Mouse (Mus musculus) T-helper 1 cell (primary cell): ENCODE measurements at regions not wholly inside any gene's neighbourhood (a gene's known extent, or its start where the extent isn't known, plus 50 kb on each side); places are given as distances from the start of the nearest gene placed in this dataset.
"Not testable (repeated sequence)": the region's sequence is repeated elsewhere in the genome, so short reads cannot be mapped to it uniquely, and the experiment has no call there.

Experiments
- in situ Hi-C: fragments of 300-600 bp; cut with MboI, MseI; formaldehyde crosslinking; loops from one replicate; pipeline ENCODE4 v1.15.1; 2025; ENCODE audit warnings: high pct_unique_total_duplicates

DNA sequence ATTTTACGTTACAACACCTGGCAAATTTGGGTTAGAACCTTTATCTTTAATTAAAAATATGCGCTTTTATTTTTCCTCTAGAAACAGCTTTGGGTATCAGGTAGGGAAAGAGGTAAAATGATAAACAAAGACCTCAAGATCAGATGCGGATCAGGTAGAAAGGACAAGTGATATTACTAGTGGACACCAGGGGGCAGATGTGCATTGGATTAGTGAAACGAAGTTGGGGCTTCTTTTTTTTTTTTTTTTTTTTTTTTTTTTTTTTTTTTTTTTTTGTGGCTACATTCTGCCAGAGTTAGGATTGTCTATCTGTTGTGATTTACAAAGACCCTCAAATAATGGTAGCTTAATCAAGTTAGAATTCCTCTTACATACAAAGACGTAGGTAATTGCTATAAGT lies 153.8 kb downstream of the Cd109 start:
- in situ Hi-C loops: no loop called here

DNA sequence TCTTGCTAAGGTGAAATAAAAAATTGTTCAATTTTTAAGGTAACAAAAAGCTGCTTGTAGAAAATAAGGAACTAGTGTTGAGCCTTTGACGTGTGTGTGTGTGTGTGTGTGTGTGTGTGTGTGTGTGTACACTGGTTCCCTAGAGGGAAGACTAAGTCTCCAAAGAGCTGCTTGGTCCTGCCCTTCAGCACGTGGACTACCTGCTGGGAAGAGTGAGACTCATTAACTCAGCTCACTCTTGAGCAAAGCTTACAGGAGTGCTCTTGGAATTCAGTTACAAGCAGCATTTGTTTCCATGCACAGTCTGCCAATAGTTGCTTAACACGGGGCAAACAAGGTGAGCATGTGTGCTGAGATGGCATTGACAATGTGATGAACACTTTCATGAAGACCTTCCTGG lies 158.6 kb downstream of the Cd109 start:
- in situ Hi-C loops: loop anchor here (5.0 kb wide), 1 partner anchor 948 kb away; no protein-coding TSS in a partner anchor

DNA sequence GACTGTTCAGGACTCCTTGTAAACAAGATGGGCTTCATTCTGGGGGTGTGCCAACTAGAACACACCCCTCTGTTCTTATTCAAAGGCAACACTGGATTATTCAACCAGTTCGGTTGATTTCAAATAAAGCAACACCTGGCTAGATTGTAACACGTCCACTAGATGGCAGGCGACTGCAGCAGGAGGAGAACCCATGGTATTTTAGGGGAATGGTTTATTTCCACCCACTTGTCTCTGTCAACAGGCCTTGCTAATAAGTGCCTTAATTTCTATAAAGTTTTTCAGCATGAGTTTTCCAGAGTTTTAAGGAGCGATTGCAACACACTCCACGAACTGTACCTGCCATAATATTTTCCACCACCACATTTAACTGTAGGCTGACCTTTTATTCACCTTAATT lies 160.1 kb downstream of the Cd109 start:
- in situ Hi-C loops: no loop called here

DNA sequence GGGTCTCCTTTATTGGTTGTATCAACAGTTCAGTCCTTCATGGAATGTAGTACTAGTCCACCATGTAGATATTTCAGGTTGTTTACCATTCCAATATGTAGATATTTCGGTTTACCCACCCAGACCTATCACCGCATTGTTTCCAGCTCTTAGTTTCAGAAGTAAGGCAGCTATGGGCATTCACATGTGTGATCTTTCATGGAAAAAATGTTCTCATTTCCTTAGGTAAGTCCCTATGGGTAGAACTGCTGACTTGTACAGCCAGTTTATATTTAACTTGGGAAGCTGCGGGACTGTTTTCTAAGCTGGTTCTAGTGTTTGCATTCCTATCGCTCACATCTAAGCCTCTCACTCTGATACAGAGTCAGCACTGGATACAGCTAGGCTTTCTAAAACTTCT lies 165.2 kb downstream of the Cd109 start:
- in situ Hi-C loops: loop anchor here (5.0 kb wide), 1 partner anchor 587 kb away; no protein-coding TSS in a partner anchor

DNA sequence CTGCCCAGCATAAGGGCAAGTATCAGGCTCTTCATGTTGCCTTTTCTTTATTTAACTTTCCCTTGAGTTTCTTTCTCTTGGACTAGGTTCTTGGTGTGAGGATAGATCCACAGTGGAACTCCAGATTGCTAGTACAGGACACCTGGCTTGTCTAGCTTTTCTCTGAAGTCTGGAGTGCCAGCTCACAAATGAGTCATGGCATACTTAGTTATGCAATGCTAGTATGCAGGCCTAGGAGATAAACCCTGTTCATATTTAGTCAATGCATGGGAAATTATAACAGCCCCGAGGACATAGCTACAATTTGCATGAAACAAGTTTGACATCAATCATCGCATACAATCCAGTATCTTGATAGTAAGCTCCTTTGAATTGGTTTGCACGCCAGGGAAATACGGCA lies 167.0 kb downstream of the Cd109 start:
- in situ Hi-C loops: loop anchor here (5.0 kb wide), 1 partner anchor 585 kb away; no protein-coding TSS in a partner anchor

DNA sequence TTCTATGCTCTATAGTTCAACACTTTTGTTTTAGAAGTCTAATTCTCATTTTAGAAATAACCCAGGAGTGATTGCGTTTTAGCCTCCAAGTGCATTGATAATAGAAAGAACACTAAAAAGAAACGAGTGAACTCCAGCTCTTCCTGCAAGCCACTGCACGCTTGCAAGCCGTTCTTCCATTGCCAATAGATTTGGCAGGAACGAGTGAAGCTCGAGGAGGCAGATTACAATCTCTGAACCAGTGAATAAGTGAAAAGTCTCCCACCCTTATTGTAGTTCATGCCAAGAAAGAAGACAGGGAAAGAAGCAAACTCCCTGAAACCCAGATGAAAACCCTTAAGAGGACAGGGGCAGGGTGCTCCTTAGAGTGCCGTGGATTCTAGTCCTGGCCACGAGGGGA lies 167.5 kb downstream of the Cd109 start:
- in situ Hi-C loops: loop anchor here (5.0 kb wide), 1 partner anchor 584 kb away; no protein-coding TSS in a partner anchor

DNA sequence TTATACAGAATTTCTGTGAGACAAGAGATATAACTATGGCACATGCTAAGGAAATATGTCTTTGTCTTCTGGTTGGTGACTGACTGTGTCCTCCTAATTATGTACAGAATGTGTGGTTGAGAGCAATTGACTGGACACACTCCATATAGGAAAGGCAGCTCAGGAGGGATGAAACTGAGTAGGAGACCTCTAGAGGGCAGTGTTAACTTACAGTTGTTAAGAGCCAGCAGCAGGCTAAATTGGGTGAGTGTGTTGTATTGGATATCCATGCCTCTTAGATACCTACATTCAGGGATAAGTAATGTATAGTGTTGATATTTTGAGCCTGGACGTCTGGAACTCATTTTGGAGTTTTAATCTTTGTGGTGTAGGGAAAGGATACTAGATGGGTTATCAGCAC lies 172.5 kb downstream of the Cd109 start:
- in situ Hi-C loops: no loop called here

DNA sequence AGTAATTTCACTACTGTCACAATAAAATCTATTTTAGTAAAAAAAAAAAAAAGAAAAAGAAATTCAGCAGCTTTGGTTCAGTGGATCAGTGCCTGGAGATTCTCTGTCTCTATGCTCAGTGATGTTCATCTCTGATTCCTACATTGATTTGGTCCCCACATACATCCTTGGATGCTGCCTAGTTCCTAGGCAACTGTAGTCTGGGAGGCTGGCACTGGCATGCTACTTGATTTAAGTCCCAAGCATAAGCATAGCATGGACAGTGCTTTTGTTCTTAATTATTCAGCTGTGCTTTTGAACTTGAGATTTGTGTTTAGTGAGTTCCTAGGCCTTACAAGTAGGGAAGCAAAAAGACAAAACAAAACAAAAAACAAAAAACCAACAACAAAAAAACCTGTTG lies 174.4 kb downstream of the Cd109 start:
- in situ Hi-C loops: no loop called here

DNA sequence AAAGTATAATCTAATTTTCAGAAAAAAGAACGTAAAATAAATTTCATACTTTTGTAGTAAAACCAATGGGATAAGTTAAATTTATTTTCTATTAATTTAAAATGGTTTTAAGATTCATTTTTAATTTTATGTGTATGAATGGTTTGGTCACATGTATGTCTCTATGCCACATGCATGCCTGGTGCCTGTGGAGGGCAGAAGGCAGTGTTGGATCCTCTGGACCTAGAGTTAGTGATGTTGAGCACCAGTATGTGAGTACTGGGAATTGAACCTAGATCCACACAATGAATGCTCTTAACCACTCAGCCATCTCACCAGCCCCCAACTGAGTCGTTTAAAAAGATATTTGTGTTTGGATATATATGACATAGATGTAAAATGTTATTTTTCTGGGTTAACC lies 174.8 kb downstream of the Cd109 start:
- in situ Hi-C loops: no loop called here

DNA sequence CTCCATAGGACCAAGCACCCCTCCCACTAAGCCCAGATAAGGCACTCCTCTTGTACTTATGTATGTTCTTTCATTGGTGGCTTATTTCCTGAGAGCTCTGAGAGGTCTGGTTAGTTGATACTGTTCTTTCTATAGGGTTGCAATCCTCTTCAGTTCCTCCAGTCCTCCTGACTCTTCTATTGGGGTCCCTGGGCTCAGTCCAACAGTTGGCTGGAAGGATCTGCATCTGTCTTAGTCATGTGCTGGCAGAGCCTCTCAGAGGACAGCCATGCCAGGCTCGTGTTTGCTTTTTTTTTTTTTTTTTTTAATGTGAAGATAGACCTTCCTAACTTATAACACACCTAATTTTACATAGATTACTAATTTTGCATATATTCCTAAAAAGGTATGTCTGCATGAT lies 180.5 kb downstream of the Cd109 start:
- in situ Hi-C loops: no loop called here

DNA sequence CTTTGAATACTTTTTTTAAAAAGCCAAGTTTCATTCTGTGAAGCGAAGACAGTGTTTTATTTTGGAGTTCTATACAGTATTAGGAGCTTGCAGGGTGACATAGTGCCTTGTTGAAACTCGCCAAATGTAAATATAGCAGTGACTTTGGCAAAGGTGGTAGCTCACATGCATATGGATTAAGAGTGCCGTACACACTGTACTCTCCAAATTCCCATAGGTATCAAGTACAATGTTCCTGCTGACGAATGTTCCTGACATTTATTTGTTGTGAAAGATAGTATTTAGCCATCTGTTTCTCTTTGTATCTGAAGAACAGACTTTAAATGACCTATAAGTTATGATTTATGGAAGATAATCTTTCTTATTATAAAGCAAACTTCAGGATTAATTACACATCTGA lies 201.9 kb downstream of the Cd109 start:
- in situ Hi-C loops: no loop called here

DNA sequence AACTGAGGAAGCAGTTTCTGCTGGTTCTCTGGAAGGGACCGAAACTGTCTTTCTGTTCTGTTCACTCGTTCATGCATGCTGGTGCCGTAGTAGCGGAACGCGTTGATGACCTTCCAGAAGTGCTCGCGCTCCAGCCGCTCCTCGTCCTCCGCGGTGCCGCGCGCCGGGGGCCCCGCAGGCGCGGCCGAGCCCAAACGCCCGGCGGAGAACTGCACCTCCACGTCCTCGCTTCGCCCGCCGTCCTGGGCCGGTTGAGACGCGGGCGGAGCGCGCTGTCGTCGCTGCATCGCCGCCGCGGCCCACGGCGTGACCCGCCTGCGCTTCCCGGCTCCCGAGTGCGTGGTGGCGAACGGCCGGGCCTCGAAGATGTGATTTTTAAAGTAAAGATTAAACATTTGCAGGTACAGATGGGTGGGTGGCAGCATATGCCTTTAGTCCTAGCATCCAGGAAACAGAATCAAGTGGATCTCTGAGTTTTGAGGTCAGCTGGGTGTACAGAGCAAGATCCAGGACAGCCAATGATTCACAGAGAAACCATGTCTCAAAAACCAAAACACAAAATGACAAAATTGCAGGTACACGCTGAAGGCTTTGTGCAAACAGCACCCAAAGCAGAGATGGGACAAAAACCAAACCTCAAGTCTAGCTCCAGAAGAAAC lies 206.3 kb downstream of the Cd109 start:
- in situ Hi-C loops: not testable (repeated sequence)

DNA sequence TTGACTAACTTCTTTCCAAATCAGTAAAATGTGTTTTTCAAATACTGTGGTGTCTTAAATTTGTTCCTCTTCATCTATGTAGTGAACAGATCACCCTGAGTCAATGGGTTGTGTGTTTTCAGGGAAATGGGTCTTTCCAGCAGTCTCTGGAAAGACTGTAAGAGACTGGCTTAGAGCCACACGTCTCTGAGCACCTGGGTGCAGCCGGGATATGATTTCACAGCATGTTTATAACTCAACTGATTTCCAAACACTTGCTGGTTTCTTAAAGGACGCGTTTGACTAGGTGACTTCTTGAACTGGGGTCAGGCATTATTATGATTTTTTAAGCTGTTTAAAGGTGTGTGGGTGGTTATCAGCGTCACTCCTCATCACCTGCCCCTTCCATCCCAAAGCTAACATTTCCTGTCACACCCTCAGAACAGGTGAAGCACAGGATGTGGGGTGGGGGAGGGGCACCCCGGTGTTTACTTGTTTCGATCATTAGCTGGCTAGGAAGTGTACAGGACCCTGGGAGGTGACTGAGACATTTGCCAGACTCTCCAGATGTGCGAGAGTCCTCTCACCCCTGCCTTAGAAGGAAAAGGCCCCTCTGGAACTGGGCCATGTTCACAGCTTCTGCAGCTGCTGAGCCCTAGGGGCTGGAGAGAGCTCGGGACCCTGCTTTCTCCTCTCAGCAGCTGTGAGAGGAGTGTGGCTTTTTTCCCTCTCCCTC lies 229.8 kb downstream of the Cd109 start:
- in situ Hi-C loops: loop anchor here (25.0 kb wide), 1 partner anchor 1917 kb away; no protein-coding TSS in a partner anchor

DNA sequence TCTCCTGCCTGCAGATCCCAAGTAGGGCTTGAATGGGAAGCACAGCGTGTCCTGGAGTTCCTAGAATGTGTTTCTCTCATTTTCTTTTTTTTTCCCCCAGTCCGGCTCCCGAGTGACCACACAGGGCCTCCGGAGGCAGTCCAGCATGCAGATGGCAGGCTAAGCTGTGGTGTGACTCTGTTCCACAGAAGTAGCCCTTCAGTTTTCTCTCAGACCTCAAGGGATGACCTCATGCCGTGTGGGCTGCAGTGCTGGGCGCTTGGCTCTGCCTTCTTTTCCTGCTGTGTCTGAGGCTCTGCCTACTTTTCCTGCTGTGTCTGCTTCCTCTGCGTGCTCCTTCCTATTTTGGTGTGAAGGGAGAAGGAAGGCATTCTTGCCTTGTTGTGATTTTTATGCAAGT lies 230.8 kb downstream of the Cd109 start:
- in situ Hi-C loops: loop anchor here (25.0 kb wide), 1 partner anchor 1916 kb away; no protein-coding TSS in a partner anchor

DNA sequence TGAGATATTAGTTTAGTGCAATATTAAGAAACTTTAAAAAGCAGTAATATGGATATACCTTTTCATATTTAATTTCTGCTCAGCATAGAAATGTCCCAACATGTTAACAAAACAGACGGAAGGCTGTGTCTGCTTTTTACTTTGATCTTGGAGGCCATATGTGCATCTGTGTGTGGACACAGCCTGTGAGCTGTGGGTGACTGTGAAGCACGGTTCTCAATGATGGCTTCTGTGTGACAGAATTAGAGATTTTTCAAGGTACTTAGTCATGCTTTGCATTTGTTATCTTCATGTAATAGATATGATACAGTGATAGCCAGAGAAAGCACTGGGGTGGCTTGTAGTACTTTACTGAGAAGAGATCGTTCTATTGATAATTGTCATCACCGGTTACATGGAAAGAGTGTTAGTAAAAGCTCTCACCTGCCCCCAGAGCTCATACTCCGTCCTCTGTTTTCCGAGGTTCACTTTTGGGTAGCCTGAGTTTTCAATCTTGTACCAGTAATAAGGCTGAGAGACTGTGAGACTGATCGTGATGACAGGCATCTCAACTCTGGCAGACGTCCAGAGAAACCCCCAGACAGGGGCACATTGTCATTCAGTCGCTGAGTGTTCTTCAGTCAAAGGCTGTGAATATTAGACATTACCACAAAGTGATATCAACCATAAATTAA lies 232.7 kb downstream of the Cd109 start:
- in situ Hi-C loops: loop anchor here (25.0 kb wide), 1 partner anchor 1914 kb away; no protein-coding TSS in a partner anchor

DNA sequence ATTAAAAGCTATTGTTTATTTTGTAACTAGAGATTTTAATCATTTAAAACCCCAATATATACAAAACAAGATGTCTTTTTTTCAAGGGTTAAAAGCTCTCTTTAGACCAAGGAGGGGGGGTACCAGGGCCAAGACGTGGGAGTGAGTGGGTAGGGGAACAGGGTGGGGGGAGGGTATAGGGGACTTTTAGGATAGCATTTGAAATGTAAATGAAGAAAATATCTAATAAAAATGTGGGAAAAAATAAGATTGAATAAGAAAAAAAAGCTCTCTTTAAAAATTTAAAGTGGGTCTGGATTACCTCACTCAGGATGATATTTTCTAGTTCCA lies 233.2 kb downstream of the Cd109 start:
- in situ Hi-C loops: loop anchor here (25.0 kb wide), 1 partner anchor 1914 kb away; no protein-coding TSS in a partner anchor

DNA sequence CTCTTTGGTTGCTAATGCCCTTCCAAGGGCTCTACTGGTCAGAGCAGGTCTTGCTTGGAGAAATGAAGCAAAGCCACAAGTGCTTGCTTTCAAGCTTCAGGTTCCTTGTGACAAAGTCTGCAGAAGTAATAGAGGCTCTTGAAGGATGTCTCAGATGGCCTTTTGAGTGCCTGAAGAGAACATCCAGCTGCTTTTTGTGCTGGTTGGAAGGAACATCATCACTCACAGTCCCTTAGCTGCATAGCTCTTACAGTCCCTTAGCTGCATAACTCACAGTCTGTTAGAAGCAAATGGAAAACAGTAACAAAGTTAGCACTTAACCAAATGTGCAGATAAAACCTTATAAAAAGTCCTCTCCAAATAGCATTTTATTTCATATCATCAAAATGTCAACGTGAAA lies 241.6 kb downstream of the Cd109 start:
- in situ Hi-C loops: no loop called here

DNA sequence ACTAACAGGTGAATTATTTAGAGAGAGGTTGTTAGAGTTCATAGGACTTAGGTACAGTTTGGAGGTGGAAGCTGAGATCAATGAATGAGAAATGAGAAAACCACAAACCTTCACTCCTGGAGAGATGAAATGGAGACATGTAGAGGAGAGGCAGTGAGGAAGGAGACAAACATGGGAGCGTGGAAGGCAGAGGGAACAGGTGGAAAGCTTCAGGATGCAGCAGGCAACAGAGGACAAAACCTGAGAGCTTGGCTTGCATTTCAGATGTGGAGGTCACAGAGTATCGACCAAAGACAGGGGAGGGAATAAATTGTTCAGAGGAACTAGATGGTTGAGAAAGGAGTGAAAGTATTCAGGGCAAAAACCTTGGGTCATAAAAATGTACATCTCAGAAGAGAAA lies 244.6 kb downstream of the Cd109 start:
- in situ Hi-C loops: no loop called here

DNA sequence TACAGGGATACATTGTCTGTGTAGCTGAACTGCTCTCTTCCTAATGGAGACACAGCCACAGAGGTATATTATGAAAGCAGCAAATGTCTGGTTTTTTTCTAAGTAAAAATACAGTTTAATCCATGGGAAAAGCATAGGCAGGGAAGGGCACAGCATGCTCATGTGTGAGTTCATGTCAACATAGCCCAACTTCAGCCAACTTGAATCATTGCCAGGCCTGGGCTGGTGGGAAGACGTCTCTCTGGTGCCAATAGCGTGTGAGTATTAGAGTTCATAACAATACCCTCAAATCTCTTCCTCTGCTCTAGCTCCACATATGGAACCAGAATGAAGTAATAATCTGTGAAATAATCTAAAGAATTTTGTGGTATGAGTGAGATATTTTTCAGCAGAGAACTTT lies 257.2 kb downstream of the Cd109 start:
- in situ Hi-C loops: no loop called here

DNA sequence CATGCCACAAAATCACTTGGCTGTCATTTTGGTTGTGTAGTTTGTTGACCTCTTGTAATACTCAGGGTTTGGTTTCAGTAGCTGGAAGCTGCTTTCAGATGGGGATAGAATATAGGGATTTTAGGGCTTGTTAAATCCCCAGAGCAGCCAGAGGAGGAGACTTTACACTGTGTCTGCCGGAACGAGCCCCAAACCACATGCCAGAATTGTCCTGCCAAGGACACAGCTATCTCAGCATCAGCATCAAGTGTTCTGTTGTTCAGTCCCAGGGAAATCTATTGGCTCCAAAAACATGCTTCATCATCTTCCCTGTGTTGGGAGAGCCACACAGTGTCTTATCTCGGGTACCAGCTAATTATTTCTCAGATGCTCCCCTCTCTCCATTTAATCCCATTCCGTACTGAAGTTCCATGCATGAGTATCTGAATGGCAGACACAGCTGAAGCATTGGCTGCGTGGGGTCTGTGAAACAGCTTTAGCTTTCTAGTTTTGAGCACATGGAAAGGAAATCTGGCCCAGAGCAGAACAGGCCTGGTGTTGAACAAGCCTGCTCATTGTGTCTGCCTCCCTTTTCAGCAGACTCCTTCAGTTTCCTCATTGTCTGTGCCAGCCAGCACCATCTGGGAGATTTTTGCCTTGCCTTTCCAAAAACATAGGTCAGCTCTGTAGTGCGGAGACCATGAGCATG lies 264.8 kb downstream of the Cd109 start:
- in situ Hi-C loops: no loop called here

DNA sequence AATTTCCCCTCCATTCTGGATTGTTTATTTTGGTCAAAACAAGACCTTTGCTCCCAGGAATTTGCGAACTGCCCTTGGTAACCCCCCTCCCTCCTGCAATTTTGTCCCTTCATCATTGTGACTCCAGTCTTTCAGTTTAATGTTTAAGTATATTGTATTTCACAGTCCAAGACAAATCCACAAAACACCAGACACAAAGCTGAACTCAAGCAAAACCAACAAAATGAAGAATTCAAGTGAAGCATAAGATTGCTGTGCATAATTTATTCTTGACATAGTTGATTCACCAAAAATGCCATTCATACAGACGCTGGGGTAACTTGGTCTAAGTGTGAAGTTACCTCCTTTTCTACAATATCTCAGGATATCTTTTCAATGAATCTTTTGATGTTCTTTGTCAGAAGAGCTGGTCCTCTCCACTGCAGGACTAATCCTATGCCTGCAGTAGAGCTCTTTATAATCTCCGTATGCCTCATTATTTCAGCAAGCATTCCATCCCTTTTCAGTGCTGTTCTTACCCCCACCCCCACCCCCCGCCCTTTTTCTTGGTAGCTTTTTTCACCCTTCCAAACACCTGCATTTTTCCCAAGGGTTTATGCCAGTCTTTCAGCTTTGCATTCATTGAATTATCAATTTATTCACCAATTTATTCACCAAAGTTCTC lies 265.4 kb downstream of the Cd109 start:
- in situ Hi-C loops: no loop called here
